Mouse (Mus musculus): ENCODE results near the gene Tmbim4. TPM values are rescaled to one million over a fixed set of nuclear protein-coding genes. Genes with fewer than 3 reads are reported as not detected.

The Tmbim4 gene
- total RNA-seq, 2 experiments from 2014 or later, result 97.7 to 106 TPM

DNA sequence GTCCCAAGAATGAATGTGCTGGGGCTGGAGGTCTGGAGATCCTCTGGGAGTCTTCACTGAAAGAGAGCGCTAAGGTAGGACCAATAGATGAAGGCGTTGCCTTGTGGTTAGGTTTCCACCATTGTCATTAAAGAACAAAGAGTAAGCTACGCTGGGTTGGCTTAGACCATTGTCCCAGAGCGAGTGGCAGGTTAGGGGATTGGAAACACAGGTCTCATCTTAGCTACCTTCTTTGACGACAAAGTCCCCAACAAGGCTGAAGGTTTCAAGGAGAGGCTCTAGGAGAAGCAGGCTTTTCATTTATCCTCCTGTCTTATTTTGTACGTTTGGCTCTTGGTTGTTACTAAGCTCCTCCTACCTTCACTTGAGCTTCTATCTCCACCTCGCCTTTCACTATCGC, 36.9 kb downstream of the Tmbim4 start:
- DNase-seq, result no peak
- intact Hi-C loops (cut with DNase I), result no loop called here

DNA sequence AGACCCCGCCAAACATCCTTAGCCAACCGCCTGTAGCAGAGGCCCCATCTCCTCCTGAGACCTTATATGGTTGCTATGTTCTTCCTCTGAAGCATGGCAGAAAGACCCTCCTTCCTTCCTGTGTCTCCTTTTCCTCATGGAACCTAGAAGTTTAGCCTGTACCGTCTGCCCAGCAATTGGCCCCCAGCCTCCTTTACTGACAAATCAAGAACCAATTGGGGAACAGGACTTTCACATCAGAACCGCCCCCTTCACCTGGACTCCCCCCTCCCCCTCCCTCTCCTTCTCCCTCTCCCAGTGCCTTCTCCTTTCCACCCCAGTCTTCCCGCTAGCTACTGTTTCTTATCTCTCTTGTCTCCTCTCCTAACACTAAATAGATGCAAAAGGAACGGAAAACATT, 38.1 kb downstream of the Tmbim4 start:
- intact Hi-C loops (cut with DNase I), result no loop called here

DNA sequence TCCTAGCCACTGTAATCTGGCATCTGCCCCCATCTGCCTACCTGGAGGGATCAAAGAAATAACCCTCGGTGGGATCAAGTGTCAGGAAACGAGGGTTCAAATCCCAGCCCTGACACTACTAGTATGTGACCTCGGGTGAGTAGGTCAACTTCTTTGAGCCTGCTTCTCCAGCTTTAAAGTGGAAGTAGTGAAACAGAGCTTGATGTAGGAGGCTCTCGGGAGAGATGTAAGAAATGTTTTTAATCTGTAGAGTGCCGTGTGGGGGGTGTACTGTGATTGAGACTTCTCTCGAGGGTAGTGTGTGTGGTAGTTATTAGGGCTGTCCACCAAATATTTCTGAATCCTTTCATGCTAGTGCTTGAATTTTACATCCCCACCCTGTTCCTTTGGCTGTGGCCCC, 41.0 kb downstream of the Tmbim4 start:
- intact Hi-C loops (cut with DNase I), result loop anchor here (10.0 kb wide), 1 partner anchor 1012 kb away; no protein-coding TSS in a partner anchor

More for the DNA sequence above, 38.1 kb downstream of the Tmbim4 start:
- no peak for DNase-seq

DNA sequence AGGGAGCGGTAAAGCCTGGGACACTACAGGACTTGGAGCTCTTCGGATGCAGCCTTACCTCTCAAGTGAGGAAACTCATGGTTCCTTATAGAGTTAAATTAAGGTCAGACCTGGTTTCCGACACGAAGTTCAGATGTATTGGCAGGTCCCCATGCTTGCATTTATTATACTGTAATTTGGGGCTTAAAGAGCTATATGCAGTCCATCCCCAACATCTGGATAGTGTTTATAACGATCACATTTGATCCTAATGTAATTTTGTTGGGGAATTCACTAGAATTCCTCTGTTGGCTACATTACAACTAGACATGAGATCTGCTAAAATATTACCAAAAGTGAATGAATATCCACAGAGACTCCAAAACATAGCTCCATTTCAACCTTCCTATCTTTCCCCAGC, 44.3 kb downstream of the Tmbim4 start:
- intact Hi-C loops (cut with DNase I), result loop anchor here (5.0 to 10.0 kb wide), 2 partner anchors 457 to 1009 kb away; no protein-coding TSS in a partner anchor

More for the DNA sequence above, 41.0 kb downstream of the Tmbim4 start:
- DNase-seq, result no peak

DNA sequence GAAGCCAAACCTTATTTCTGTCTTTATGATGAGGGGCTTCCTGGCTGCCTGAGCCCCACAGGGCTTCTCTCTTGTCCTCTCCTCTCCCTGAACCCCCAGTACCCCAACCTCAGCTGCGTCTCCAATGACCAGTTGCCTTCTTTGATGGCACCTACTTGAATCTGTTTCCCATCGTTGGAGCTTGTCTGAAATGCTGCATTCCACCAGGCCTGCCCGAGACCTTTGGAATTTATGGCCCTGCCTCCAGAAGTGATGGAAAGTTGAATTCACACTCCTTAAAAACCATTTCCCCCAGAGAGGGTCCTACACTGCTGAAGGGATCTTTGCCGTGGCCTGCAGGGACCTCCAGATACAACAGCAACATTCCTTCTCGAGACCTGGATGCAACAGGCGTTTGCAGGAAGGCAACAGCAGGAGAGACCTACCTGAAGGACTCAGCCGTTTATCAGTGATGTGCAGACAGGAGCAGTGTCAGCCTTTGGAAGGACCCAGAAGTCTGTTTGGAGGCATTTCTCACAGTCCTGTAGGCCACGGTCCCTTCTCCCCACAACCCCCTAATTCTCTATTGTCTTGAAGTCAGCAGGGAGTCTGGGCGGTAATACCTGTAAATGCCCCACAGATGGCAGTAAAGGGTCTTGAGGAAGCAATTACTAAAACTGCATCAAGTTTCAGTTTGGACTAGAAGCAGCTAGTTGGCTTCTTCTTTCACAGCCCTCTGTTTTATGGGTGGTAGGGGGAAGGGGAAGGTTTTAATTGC, 45.8 kb downstream of the Tmbim4 start:
- peak; percentile 61 to 69 for DNase-seq
- intact Hi-C loops (cut with DNase I), result loop anchor here (5.0 to 10.0 kb wide), 2 partner anchors 455 to 1008 kb away; no protein-coding TSS in a partner anchor

More for the DNA sequence above, 44.3 kb downstream of the Tmbim4 start:
- no peak for DNase-seq

DNA sequence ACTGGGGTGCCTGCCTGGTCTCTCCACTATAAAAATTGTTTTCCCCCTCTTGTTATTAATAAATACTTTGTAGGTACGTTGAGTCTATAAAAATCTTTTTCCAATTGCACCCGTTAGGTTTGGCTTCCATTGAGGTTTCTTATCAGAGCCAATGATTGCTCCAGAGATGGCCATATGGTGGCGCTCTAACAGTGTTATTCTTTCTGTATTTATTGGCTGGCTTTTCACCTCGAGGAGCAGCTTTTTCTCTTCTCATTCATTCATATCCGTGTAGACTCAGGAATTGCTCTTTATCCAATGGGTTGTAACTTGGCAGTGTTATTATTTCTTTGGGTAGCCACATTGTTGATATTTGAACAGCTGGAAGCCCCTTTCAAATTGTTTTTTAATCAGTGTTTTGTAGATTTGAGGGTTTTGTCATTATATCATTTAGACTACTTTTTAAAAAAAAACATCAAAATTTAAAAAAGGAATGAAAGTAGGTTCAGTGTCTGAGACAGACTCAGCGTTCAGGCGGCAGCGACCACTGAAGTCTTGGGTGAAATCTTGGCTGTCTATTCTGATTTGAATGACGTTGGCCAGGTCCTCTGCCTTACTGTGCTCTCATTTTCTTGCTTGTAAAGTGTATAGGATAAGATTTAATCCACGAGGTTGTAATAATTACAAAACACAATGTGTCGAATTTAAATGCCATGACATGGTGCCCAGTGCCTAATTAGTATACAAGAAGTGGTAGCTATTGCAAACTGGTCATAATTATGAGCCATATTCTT, 49.7 kb downstream of the Tmbim4 start:
- intact Hi-C loops (cut with DNase I), result no loop called here

DNA sequence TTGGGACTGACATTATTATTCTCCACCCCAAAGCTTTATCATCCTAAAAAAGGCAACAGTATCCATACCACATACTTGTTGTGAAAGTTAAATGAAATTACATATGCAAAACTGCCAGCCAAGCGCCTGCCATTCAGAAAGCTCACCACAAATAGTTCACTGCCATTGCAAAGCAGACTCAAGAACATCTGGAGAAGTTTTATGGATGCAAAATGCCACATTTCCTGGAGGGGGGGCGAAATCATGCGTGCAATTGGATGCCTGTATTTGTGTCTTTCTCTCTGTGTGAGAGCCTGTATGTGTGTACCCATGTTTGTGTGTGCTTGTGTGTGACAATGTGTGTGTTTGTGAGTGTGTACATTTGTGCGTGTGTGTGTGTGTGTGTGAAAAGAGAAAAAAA, 50.4 kb downstream of the Tmbim4 start:
- intact Hi-C loops (cut with DNase I), result no loop called here
- DNase-seq, result no peak

More for the DNA sequence above, 49.7 kb downstream of the Tmbim4 start:
- no peak for DNase-seq

DNA sequence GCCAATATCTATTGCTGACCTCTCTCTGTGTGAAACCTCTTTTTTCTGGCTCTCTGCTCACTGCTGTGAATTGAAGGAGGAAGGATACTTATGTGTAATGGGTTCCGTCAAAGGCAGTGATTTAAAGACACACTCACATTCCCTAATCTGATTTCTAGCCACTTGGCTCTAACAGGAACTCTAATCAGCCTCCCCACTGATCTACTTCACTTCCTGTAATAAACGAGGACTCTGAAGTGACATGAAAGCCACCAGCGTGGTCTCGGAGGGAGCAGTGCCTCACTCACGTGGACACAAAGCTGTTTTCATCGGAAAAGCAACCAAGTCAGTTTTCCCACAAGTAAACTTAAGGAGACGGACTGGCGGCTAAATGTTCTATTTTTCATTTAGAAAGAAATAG, 51.4 kb downstream of the Tmbim4 start:
- DNase-seq, result no peak

DNA sequence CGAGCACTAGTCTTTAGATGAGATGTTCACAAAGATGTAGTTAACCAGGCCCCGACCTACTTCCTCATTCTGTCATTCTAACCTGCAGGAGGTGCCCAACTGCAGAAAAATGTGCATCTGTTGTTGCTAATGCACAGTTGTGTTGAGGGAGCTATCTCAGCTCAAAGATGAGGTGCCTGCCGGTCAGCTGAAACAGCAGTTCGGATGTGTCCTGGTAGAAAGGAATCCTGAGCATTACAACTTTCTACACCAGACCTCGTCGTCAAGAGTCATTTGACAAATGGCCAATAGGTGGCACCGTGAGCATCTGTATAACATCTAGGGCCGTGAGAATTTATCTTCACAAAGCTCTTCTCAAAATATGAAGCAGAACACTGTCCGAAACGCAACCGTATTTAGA, 55.8 kb downstream of the Tmbim4 start:
- intact Hi-C loops (cut with DNase I), result loop anchor here (5.0 kb wide), 1 partner anchor 605 kb away; no protein-coding TSS in a partner anchor
- DNase-seq, result peak; percentile 62 to 66

More for the DNA sequence above, 51.4 kb downstream of the Tmbim4 start:
- intact Hi-C loops (cut with DNase I), result no loop called here

DNA sequence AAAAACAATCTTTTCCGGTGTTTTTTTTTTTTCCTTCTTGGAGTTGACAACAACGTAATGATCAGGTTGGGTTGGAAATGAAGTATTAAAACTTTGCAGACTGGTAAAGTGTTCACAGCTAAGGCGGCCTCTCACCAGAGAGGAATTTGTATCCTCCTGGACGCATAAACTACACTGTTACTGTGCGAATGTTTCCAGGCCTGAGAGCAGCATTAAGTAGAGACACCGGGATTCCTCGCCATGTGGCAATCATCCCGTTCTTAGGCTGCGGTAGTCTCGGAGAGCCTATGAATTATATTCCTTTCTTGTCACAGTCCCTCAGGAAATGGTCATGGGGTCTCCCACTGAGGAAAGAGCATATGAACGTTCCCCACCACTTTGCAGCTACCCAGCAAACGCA, 66.4 kb downstream of the Tmbim4 start:
- intact Hi-C loops (cut with DNase I), result no loop called here
- no peak for DNase-seq

DNA sequence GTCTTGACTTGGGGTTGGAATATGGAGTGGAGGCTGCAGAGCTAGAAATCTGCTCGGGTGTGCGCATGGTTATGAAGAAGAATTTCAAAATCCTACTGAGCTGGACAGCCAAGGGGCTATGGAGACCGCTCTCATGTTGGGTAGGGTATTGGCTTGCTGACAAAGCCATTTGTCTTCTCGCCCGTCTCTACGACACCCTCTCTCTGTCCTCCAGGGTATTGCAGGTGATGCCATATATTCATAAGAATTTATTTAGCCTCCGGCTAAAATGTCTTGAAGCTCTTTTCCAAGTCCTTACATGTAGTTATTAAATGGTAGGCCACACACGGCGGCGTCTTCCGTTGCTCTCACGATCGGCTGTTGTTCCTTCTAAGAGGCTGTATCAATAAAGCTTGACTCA, 68.6 kb downstream of the Tmbim4 start:
- DNase-seq, result no peak
- intact Hi-C loops (cut with DNase I), result no loop called here

DNA sequence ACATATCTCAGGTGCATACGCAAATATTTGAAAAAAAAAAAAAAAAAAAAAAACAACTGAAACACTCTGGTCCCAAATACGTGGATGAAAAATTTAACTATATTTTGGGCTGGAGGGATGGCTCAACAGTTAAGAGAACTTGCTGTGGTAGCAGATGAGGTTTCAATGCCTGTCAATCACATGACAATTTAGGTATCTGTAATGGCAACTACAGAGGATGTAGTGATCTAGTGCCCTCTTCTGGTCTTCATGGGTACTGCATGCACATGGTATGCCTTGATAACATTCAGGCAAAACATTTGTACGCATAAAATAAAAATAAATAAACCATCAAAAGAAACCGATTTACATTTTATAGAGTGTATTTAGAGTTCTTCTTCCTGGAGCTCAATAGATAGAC, 69.4 kb downstream of the Tmbim4 start:
- DNase-seq, result peak; percentile 22 to 67
- intact Hi-C loops (cut with DNase I), result no loop called here

DNA sequence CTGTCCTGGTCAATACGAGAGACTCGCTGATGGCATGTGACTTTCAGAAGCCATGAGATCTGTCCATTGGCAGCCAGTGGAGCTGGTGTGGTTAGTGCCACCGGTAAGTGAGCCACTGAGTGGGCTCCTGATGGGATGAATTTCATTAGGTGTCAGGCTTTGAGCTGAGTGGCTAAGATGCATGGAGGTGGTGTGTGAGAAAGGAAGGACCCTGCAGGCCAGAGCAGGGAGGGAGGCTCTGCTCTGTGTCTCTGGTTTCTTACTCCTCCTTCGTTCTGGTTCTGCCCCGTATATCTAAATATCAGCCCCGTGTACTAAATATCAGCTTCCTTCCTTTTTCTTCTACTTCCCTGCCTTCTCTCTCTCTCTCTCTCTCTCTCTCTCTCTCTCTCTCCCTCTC, 69.9 kb downstream of the Tmbim4 start:
- DNase-seq, result no peak
- intact Hi-C loops (cut with DNase I), result no loop called here

DNA sequence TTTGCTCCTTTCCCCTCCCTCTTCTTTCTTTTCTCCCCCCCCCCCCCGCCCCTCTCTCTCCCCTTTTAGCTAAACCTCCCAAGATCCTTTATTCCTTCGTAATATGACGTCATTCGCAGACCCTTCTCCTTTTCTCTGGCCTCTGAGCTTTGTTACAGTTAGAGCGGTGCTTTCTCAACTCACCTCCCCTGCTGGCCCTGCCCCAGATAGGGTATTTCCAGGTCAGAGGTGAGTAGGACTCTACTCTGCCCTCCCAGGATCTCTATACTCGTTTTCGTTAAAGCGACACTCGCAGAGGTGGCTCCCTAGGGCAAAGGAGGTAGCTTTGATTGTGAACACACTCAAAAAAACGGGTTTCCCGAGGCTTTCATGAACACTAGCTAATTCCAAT, 70.5 kb downstream of the Tmbim4 start:
- intact Hi-C loops (cut with DNase I), result no loop called here
- DNase-seq, result no peak

DNA sequence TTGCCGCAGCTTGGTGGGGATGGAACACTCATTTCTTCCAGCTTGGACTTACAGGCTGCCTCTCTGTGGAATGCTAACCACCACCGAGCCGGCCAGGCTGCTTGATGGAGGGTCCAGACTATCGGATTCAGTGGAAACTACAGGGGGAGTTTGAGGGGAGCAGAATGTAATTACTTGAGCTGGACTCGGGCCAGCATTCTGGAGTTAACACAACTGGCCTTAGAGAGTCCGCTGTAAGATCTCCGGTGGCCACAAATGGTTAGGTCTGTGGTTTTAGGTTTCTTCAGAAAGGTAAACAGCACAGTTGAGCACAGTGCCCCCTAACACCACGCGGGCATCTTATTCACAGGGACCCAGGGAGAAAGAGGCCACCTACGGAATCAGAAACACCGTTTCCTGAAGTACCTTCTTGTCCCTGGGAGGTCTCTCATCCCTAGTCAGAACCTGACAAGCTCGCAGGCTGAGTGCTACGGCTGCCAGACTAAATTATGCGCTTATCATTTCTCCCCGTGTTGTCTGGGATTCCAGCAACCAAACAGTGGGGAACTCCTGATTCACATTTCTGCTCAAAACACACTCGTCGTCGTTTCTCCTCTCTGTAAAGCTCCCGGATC, 71.0 kb downstream of the Tmbim4 start:
- intact Hi-C loops (cut with DNase I), result no loop called here
- no peak for DNase-seq

DNA sequence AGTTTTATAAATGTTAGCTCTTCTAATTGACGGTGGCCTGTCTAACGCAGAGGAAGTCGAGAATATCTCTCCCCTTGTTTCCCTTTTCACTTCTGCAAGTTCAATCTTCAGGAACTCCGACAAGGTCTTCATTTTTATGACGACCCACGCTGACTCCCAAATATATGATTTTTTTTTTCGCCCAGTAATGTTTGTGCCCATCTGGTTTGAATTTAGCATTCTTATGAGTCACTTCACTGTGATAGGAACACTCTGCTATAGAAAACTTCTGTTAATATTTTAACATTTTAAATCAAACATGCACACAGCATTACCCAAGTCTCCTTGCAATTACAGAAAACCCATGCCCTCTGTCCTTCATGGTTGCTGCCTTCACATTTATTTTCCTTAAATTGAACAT, 71.9 kb downstream of the Tmbim4 start:
- no peak for DNase-seq
- intact Hi-C loops (cut with DNase I), result no loop called here

Other genes with a start within 250 kb of the Tmbim4 start
- gene Helb, start 88.6 kb upstream of the Tmbim4 start, total RNA-seq (2021), result 10 to 100 TPM; 10.6 to 12.0 TPM
- gene Irak3, start 540 bp downstream of the Tmbim4 start, total RNA-seq (2021), result 1 to 10 TPM; 3.4 to 4.2 TPM
- 1 to 10 TPM; 7.8 to 8.3 TPM for gene Llph, start 25.5 kb downstream of the Tmbim4 start, total RNA-seq (2021)